In genomic region chr12:3641931-3642330, GRCm38 (mm10) we compare ENCODE assay signal across 8 mouse cellular contexts.
DNase-seq lines count a peak whose midpoint lies in the region; ATAC-seq and TF ChIP-seq lines count a peak whose summit lies in the region.

No protein-coding gene starts in this region.

- peak; percentile 54 for TF ChIP-seq CTCF in heart, postnatal 0 days (IDR thresholded peaks at IDR 0.05; ENCODE audit: low read depth)
- TF ChIP-seq CTCF in liver, postnatal 0 days (IDR thresholded peaks at IDR 0.05; ENCODE audit: low read depth): peak; percentile 65

- no peaks in the 10 kb centered on the region for H3K36me3 ChIP-seq in heart, postnatal 0 days (replicated peaks; ENCODE audit: control insufficient read depth, insufficient read depth, low read length)
- no peaks in the 10 kb centered on the region for H3K36me3 ChIP-seq in heart, embryonic 11.5 days (ENCODE audit: control insufficient read depth, insufficient read depth, low read length)
- H3K36me3 ChIP-seq in liver, postnatal 0 days (replicated peaks; ENCODE audit: insufficient read depth, low read length): no peaks in the 10 kb centered on the region

- no peak overlapping the region for H3K9ac ChIP-seq in heart, postnatal 0 days (replicated peaks; ENCODE audit: low read depth, low read length)
- H3K9ac ChIP-seq in heart, embryonic 11.5 days (ENCODE audit: low read depth, low read length): no peak overlapping the region
- no peak overlapping the region for H3K9ac ChIP-seq in liver, postnatal 0 days (replicated peaks)

- 33% methylated on average over 3 of the region's 3 CpGs for WGBS in heart, postnatal 0 days
- 28% methylated on average over 3 of the region's 3 CpGs for WGBS in heart, embryonic 11.5 days (ENCODE audit: insufficient replicate concordance)
- WGBS in liver, postnatal 0 days (ENCODE audit: insufficient replicate concordance): 34% methylated on average over 3 of the region's 3 CpGs

- no peaks in the 10 kb centered on the region for H3K27me3 ChIP-seq in heart, postnatal 0 days (ENCODE audit: control insufficient read depth, insufficient read depth, low read length)
- no peaks in the 10 kb centered on the region for H3K27me3 ChIP-seq in heart, embryonic 11.5 days (ENCODE audit: control insufficient read depth, insufficient read depth, low read length)
- H3K27me3 ChIP-seq in liver, postnatal 0 days (ENCODE audit: insufficient read depth, low read length): no peaks in the 10 kb centered on the region

- peak; percentile 43 for DNase-seq in heart, postnatal 0 days (ENCODE audit: low spot score)
- DNase-seq in CD4-positive, CD25-positive, alpha-beta regulatory T cell, adult 2 months (ENCODE audit: low read depth, low spot score): peak; percentile 54
- peak; percentile 14 for DNase-seq in c-Kit-positive CD71-negative TER-119-negative erythroid progenitor cells, embryonic 14.5 days (ENCODE audit: low read depth)
- DNase-seq in liver, postnatal 0 days: peak; percentile 38
- DNase-seq in yolk sac, embryonic 10.5 days (ENCODE audit: low spot score): no peak
- no peak for DNase-seq in left cerebral cortex, adult 9 months (ENCODE audit: low spot score in 2 of 2)

- no peak overlapping the region for H3K4me3 ChIP-seq in heart, postnatal 0 days (ENCODE audit: low read depth, low read length)
- no peak overlapping the region for H3K4me3 ChIP-seq in heart, embryonic 11.5 days (ENCODE audit: low read depth, low read length)
- H3K4me3 ChIP-seq in liver, postnatal 0 days (ENCODE audit: low read depth, low read length): no peak overlapping the region

- ATAC-seq in heart, postnatal 0 days (ENCODE audit: insufficient read depth, low read depth): no peak
- ATAC-seq in heart, embryonic 11.5 days (replicated peaks; ENCODE audit: insufficient number of reproducible peaks, low FRiP score, low TSS enrichment): no peak
- no peak for ATAC-seq in liver, postnatal 0 days
- ATAC-seq in erythroid progenitor cell, adult 5-6 weeks (replicated peaks; ENCODE audit: low FRiP score, poor library complexity, severe bottlenecking): no peak

- H3K4me2 ChIP-seq in heart, postnatal 0 days (ENCODE audit: low read depth, low read length): no peak overlapping the region
- H3K4me2 ChIP-seq in heart, embryonic 11.5 days: no peak overlapping the region
- no peak overlapping the region for H3K4me2 ChIP-seq in liver, postnatal 0 days (ENCODE audit: low read depth, low read length)

- H3K27ac ChIP-seq in heart, postnatal 0 days (ENCODE audit: low read depth): no peak overlapping the region
- no peak overlapping the region for H3K27ac ChIP-seq in heart, embryonic 11.5 days (ENCODE audit: low read depth, low read length)
- H3K27ac ChIP-seq in liver, postnatal 0 days (ENCODE audit: low read depth): no peak overlapping the region

- no peaks in the 10 kb centered on the region for H3K9me3 ChIP-seq in heart, postnatal 0 days (replicated peaks; ENCODE audit: control insufficient read depth, low read length)
- no peaks in the 10 kb centered on the region for H3K9me3 ChIP-seq in heart, embryonic 11.5 days (replicated peaks; ENCODE audit: control insufficient read depth, low read length)
- H3K9me3 ChIP-seq in liver, postnatal 0 days (ENCODE audit: low read length): no peaks in the 10 kb centered on the region

- no peak for TF ChIP-seq EP300 in heart, postnatal 0 days (IDR thresholded peaks at IDR 0.05; ENCODE audit: low read depth)
- no peak for TF ChIP-seq EP300 in liver, postnatal 0 days (IDR thresholded peaks at IDR 0.05; ENCODE audit: low read depth)

- no peaks in the 10 kb centered on the region for H3K4me1 ChIP-seq in heart, postnatal 0 days (ENCODE audit: control insufficient read depth, insufficient read depth)
- no peaks in the 10 kb centered on the region for H3K4me1 ChIP-seq in heart, embryonic 11.5 days (ENCODE audit: control insufficient read depth, insufficient read depth, low read length)
- no peaks in the 10 kb centered on the region for H3K4me1 ChIP-seq in liver, postnatal 0 days (ENCODE audit: insufficient read depth)

Comparison
In these comparisons a context has a peak if more than half of its experiments do, and no peak if none do; other contexts are left out.
1. DNase-seq: peak in heart, postnatal 0 days (single experiment), CD4-positive, CD25-positive, alpha-beta regulatory T cell, adult 2 months (single experiment), c-Kit-positive CD71-negative TER-119-negative erythroid progenitor cells, embryonic 14.5 days (single experiment) and liver, postnatal 0 days (single experiment); none in yolk sac, embryonic 10.5 days (single experiment) and left cerebral cortex, adult 9 months (0 of 2).